Mouse (Mus musculus): ENCODE data around the gene Zfp219.

- no peak for TF ChIP-seq CTCF (IDR thresholded peaks at IDR 0.05; ENCODE audit: control insufficient read depth, insufficient read depth, insufficient read length)
- no peak for TF ChIP-seq USF1 (IDR thresholded peaks at IDR 0.05; ENCODE audit: low read depth)
- no peak for TF ChIP-seq MYOD1 (IDR thresholded peaks at IDR 0.05; ENCODE audit: control insufficient read depth, insufficient read length, low read depth)
- TF ChIP-seq MAX (IDR thresholded peaks at IDR 0.05) = no peak
- no peak for TF ChIP-seq MYOG (IDR thresholded peaks at IDR 0.05; ENCODE audit: control insufficient read depth, extremely low read depth, insufficient read length)
Observed at GRCm38 (mm10) chr14:52045966-52046565, 25.5 kb upstream of the Zfp219 start.
